Mouse (Mus musculus) CD4-positive, CD25-positive, alpha-beta regulatory T cell (primary cell): ENCODE measurements around the gene Morc1. TPM values are rescaled to one million over a fixed set of nuclear protein-coding genes. Genes with fewer than 3 reads are reported as not detected.

Source experiments
- polyA plus RNA-seq: library from polyadenylated mRNA; unstranded; fragments of 100-300 nt; shearing (Covaris generic); gene quantifications from one replicate; pipeline ENCODE4 v1.2.1, GENCODE M21; 2017

Morc1 gene
- 0.31 TPM for polyA plus RNA-seq

GRCm38 (mm10) chr16:48431027-48431426 is at the start of gene Morc1:
Gene Morc1, plus strand, starts transcription at chr16:48431237.

DNA sequence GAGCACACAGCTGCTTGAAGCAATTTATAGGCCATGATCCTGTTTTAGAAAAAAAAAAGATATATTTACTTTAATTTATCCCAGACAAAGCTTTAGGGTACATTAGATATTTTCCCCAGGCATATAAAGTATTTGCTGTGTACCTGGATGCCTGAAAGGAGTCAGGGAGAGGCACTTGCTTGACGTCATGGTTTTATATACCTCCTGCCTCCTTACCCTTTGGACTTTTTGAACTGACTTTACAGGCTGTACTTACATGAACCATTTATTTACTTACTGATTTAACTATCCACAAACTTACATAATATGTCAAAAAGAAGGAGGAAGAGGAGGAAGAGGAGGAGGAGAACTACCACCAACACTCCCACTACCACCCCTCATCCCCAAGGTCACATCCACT is 18.8 kb upstream of the Morc1 start, which contains the start of gene Gm5485:
Gene Gm5485, minus strand, starts transcription at position 171 of the 400 bp plus-strand sequence.

Other genes with a start within 250 kb of the Morc1 start
- gene Dppa4, start 147.5 kb upstream of the Morc1 start, polyA plus RNA-seq: not detected
- gene Dppa2, start 127.3 kb upstream of the Morc1 start, polyA plus RNA-seq: not detected
- gene Gm5485, start 18.8 kb upstream of the Morc1 start, polyA plus RNA-seq: not detected